Mouse (Mus musculus): ENCODE results near the gene Gm4301.
"Not testable (repeated sequence)": the region's sequence is repeated elsewhere in the genome, so short reads cannot be mapped to it uniquely, and the experiment has no call there.

Gm4301 gene

GRCm38 (mm10) chr10:100335376-100335775 lies at the start of gene Gm4301:
Gene Gm4301, plus strand, starts transcription at chr10:100335676.
- not testable (repeated sequence) for H3K36me3 ChIP-seq (ENCODE audit: insufficient read depth, low read length); H3K27me3 ChIP-seq (ENCODE audit: insufficient read depth, low read length); H3K9me3 ChIP-seq (ENCODE audit: low read length); H3K4me1 ChIP-seq (replicated peaks; ENCODE audit: low read depth, low read length); H3K4me3 ChIP-seq (replicated peaks; ENCODE audit: low read length)

GRCm38 (mm10) chr10:100296105-100296504 lies 39.4 kb upstream of the Gm4301 start:
- Histone ChIP-seq H3K36me3 (ENCODE audit: insufficient read depth, low read length) (no peaks in the 10 kb centered on the region), H3K4me1 (replicated peaks; ENCODE audit: low read depth, low read length) (no peaks in the 10 kb centered on the region), H3K4me3 (replicated peaks; ENCODE audit: low read length) (no peak overlapping the region), H3K27me3 (ENCODE audit: insufficient read depth, low read length) (no peaks in the 10 kb centered on the region), H3K9me3 (ENCODE audit: low read length) (no peaks in the 10 kb centered on the region)
- TF ChIP-seq CTCF (conservative IDR thresholded peaks at IDR 0.05; ENCODE audit: low read length) (no peak), NANOG (IDR thresholded peaks at IDR 0.05; ENCODE audit: borderline replicate concordance, low read length) (no peak), POU5F1 (IDR thresholded peaks at IDR 0.05; ENCODE audit: borderline replicate concordance, low read length) (no peak)

GRCm38 (mm10) chr10:100300106-100300505 lies 35.4 kb upstream of the Gm4301 start:
- Histone ChIP-seq H3K9me3 (ENCODE audit: low read length) (peaks cover 11% of the 10 kb centered on the region), H3K27me3 (ENCODE audit: insufficient read depth, low read length) (peaks cover 14% of the 10 kb centered on the region)
- H3K36me3 ChIP-seq (ENCODE audit: insufficient read depth, low read length); H3K4me3 ChIP-seq (replicated peaks; ENCODE audit: low read length); H3K4me1 ChIP-seq (replicated peaks; ENCODE audit: low read depth, low read length): not testable (repeated sequence)

GRCm38 (mm10) chr10:100340536-100340935 lies 5.1 kb downstream of the Gm4301 start, which contains the start of gene Gm4302:
Gene Gm4302, plus strand, starts transcription at chr10:100340836.
- H3K36me3 ChIP-seq (ENCODE audit: insufficient read depth, low read length); H3K9me3 ChIP-seq (ENCODE audit: low read length); H3K4me3 ChIP-seq (replicated peaks; ENCODE audit: low read length); H3K4me1 ChIP-seq (replicated peaks; ENCODE audit: low read depth, low read length); H3K27me3 ChIP-seq (ENCODE audit: insufficient read depth, low read length): not testable (repeated sequence)

- not testable (repeated sequence) for H3K36me3 ChIP-seq (ENCODE audit: insufficient read depth, low read length); H3K4me1 ChIP-seq (replicated peaks; ENCODE audit: low read depth, low read length); H3K27me3 ChIP-seq (ENCODE audit: insufficient read depth, low read length); H3K9me3 ChIP-seq (ENCODE audit: low read length); H3K4me3 ChIP-seq (replicated peaks; ENCODE audit: low read length)
These were observed 10.2 kb downstream of the Gm4301 start, which contains the start of gene Gm4303 for GRCm38 (mm10) chr10:100345672-100346071. Gene Gm4303, plus strand, starts transcription at chr10:100345972.

DNA sequence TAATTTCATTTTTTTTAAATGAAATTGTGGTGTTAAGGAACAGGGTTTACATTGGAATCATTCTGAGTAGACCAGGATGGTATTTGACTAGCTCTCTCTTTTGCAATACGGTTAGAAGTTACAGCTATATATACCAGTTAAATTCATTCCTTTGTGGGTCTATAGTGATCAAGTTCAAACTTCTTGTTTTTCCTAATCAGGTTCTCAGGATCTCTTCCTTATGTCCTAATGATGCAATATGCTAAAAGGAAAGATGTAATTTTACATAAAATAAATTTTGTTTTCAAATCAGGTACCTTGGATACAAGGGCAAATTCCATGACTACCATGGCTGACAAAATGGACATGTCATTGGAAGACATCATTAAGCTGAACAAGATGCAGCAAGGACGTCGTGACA lies 15.3 kb downstream of the Gm4301 start, which contains the start of gene Gm4305:
Gene Gm4305, plus strand, starts transcription at position 301 of the 400 bp plus-strand sequence.
- H3K4me1 ChIP-seq (replicated peaks; ENCODE audit: low read depth, low read length); H3K36me3 ChIP-seq (ENCODE audit: insufficient read depth, low read length); H3K4me3 ChIP-seq (replicated peaks; ENCODE audit: low read length); H3K9me3 ChIP-seq (ENCODE audit: low read length); H3K27me3 ChIP-seq (ENCODE audit: insufficient read depth, low read length): not testable (repeated sequence)

DNA sequence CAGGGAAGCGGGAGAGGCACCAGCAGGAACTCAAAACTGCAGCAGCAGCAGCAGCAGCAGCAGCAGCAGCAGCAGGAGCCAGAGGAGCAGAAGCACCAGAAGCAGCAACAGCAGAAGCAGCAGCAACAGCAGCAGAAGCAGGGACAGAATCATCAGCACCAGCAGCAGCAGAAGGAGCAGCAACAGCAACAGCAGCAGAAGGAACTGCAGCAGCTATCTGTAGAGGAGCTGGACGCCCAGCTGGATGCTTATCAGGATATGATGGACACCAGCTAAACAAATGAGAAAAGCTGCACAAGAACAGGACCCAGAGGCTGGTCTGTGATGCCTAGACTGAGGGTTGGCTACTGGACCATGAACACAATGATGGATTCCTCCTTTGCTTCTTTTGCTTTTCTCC lies 21.4 kb downstream of the Gm4301 start:
- not testable (repeated sequence) for H3K36me3 ChIP-seq (ENCODE audit: insufficient read depth, low read length); H3K27me3 ChIP-seq (ENCODE audit: insufficient read depth, low read length); H3K9me3 ChIP-seq (ENCODE audit: low read length); H3K4me3 ChIP-seq (replicated peaks; ENCODE audit: low read length); H3K4me1 ChIP-seq (replicated peaks; ENCODE audit: low read depth, low read length)

GRCm38 (mm10) chr10:100361038-100361437 lies 25.6 kb downstream of the Gm4301 start, which contains the start of gene Gm4307:
Gene Gm4307, plus strand, starts transcription at chr10:100361338.
- not testable (repeated sequence) for H3K4me3 ChIP-seq (replicated peaks; ENCODE audit: low read length); H3K27me3 ChIP-seq (ENCODE audit: insufficient read depth, low read length); H3K4me1 ChIP-seq (replicated peaks; ENCODE audit: low read depth, low read length); H3K36me3 ChIP-seq (ENCODE audit: insufficient read depth, low read length); H3K9me3 ChIP-seq (ENCODE audit: low read length)

- not testable (repeated sequence) for H3K4me3 ChIP-seq (replicated peaks; ENCODE audit: low read length); H3K27me3 ChIP-seq (ENCODE audit: insufficient read depth, low read length); H3K4me1 ChIP-seq (replicated peaks; ENCODE audit: low read depth, low read length); H3K36me3 ChIP-seq (ENCODE audit: insufficient read depth, low read length); H3K9me3 ChIP-seq (ENCODE audit: low read length)
These were observed 47.0 kb downstream of the Gm4301 start, which contains the start of gene Gm4312 for GRCm38 (mm10) chr10:100382460-100382859. Gene Gm4312, minus strand, starts transcription at chr10:100382560.

All from E14TG2a.4 (cell line).